Mouse (Mus musculus) kidney, adult 18-20 months (tissue): ENCODE results near the gene Doc2g.
"Not testable (repeated sequence)": the region's sequence is repeated elsewhere in the genome, so short reads cannot be mapped to it uniquely, and the experiment has no call there.

Source experiments
- DNase-seq: peaks from one replicate; pipeline ENCODE4 v3.0.0; 2021

Doc2g gene

DNA sequence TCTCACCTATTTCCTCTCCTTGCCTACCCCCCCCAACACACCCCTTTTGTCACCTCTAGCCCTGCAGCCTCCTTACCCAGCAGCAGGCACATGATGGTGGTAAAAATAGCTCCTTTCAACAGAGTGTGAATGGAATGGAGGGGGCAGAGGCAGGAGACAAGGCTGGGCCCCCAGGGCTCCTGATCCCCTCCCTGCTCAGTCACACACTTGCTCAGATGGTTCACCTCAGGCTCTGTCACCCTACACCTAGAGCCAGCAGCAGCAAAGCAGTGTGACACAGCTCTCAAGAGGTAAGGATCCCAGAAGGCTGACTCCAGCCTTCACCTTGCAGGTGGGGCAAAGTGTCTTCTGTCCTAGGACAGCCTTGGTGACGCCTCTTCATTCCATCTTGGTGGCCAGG, at the start of gene Doc2g:
TSS of gene Doc2g (plus strand) at position 202 of the 400 bp plus-strand sequence.
- no peak for DNase-seq

DNA sequence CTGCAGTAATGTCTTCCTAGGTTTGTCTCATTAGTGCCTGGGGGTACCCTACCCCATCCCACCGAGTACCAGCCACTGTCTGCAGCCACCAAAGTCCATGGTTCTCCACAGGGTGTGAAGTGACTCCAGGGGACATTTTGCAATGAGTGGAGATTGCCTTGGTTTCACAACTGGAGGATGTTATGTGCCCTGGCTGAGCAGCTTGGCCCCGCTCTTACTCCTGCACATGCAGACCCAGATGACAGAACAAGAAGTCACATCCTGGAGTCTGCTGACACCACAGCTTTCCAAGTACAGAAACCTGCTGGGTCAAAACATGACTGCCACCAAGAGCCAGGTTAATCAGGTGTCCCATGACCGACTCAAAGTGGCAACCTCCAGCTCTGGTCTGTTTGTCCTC, 48.1 kb upstream of the Doc2g start:
- DNase-seq = no peak

DNA sequence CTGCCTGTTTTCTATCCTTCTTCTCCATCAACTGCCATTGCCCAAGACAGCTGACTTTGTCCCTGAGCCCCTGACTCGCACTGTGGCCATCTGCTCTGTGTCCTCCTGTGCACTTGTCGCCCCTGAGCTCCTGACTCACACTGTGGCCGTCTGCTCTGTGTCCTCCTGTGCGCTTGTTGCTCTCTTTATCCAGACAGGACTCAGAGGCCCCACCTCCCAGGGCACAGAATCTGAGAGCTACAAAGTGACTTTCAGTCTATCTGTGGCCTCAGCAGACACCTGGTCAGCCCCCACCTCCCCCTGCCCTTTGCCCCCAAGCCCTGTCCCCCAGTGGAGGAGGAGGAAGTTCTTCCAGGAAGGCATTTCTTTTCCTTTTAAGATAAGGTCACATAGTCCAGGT, 47.3 kb upstream of the Doc2g start:
- DNase-seq = no peak

DNA sequence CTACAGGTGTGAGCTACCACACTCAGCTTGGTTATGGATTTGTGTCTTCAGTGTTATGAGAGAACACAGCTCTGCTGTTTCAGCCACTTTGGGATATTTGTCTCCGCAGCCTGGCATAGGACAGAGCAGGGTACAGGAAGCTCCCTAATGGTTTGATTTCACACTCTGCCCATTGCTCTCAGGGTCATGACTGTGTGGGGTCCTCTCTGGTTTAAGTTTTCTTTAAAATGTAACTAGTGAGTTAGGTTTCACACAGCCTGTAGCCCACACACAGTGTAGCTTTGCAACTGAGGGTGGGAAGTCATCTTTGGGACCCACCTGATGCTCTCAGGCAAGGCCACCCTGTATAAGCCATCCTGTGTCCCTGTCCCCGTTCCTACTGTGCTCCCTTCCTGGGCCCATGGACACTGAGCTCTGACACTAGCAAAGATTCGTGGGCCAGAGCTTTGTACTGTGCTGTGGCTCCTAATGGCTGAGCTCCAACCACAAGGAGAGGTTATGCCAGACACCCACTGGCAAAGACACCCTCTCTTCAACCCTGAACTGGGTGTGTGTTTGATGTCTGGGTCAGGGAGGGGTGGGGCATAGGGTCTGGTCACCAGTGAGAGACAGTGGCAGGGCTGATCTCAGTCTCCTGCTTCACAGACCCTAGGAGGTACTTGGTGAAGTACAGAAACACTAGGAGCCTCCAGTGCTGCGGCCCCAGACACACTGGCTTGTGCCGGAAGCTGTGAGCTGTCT, 45.6 kb upstream of the Doc2g start:
- peak; percentile 45 for DNase-seq

DNA sequence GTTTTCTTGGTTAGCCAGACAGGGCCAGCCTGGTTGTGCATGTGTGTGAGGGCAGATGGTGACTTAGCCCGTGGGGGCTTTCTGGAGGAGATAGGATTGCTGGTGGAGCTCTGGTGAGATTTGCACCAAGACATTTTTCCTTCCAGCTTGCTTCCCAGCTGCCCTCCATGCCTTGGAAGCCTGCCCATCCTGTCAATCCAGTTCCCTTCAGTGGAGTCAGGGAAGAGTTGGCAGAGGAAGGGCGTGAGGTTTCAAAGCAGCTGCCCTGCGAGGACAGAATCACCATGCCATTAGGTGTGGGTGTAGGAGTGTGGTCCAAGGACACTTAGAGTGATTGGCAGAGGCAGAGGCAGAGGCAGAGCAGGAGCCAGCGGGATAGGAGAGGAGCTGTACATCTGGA, 44.6 kb upstream of the Doc2g start, which contains the start of gene Aldh3b3:
TSS of gene Aldh3b3 (plus strand) at position 176 of the 400 bp plus-strand sequence.
- no peak for DNase-seq

DNA sequence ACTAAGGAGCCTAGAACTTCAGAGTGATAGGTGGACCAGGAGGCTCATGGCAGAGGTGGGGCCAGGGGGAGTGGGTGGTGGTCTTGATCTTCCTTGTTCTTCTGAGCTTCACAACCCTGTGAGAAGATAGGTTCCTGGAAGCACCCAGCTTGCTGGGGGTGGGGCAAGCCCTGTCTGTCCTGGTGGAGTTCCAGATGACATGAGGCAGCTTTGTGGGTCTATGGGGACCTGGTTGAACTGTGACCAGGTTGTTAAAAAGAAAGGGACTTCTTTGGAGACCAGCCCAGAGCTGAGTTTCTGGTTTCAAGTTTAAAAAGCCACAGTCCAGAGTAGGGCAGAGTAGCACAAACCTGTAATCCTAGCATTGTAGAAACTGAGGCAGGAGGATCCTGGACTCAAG, 44.1 kb upstream of the Doc2g start:
- peak; percentile 62 for DNase-seq

DNA sequence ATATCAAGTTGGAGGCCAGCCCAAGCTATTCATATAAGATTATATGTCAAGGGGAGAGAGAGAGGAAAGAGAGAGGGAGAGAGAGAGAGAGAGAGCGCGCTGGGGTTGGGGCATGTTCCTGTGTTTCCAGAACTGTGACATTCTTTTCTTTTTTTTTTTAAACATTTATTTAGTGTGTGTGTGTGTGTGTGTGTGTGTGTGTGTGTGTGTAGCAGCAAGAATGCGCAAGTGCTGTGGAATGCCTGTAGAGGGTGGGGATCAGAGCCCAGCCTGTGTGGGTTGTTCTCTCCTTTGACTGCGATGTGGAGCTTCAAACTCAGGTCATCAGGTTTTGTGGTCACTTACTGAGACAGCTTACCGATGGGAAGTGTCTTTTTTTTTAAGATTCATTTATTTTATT, 42.9 kb upstream of the Doc2g start:
- DNase-seq = no peak

DNA sequence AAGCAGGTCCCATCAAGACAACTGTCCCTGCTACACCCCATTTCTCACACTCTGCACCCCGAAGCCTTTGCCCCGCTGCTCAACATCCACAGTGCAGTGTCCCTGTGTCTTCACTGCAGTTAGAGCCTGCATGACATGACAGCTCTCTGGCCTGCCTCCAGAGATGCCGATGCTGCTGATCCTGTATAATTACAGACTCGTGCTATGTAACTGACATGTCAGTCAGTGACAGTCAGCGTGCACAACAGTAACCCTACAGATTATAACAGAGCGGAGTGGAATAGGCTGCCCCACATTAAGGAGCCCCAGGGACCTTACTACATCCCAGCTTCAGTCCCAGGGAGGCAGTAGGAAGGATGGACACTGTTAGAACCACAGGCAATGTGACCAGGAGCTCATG, 41.3 kb upstream of the Doc2g start:
- DNase-seq = not testable (repeated sequence)

DNA sequence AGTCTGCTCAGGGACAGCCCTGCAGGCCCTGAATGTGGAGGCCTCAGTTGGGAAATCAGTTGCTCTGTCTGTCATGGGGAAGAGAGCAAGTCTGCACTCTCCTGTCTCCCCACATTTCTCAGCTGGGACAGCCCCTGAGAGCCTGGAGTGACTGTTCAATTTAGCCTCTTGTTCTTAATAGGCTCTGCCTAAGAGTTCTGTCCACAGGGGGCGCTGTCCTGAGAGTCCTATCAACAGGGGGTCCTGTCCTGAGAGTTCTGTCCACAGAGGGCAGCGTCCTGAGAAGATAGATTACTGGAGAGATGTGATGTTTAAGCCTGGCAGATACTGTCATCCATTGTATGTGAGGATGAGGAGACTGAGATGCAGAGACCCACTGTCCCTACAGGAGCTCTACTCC, 40.6 kb upstream of the Doc2g start:
- DNase-seq = no peak

DNA sequence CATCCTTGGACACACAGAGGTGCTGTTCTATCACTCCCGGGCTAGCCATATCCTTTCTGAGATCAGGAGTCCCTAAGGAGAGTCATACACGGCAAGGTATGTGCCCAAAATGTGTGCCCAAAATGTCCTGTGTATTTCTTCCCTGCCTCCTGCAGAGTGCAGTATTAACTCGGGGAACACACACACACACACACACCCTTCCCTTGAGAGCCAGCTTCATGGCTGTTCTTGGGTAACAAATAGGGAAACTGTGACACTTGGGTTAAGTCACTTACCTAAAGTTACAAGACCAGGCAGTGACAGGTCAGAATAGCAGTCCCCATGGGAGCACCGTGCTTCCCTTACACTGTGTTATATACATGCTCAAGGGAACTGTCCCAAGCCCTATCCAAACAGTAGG, 39.1 kb upstream of the Doc2g start:
- DNase-seq = no peak

DNA sequence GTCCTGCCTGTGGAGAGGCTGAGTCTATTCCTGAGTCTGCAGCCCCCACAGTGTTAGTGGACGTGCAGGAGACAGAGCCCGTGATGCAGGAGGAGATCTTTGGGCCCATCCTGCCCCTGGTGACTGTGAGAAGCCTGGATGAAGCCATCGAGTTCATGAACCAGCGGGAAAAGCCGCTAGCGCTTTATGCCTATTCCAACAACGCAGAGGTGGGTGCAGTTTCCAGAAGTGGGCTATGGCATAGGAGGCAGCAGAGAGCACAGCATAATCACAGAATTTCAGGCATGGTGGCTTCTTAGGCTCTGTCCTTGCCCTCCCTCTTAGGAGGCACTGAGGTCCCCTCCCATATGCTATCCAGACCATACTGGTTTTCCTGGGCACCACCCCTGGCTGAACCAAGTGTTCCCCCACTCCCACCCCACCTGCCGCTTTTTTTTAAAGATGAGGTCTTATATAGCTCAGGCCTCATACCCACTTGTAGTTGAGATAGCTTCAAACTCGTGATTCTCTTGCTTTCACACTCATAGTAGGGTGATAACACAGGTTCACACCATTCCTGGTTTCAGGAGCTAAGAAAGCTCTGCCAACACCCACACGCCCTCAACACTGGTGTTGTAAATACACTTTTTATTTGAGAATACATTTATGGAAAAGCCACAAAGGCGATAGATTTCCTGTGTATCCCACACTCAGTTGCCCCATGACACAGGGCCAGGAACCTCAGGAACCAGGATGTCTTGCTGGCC, 36.6 kb upstream of the Doc2g start:
- DNase-seq = no peak

DNA sequence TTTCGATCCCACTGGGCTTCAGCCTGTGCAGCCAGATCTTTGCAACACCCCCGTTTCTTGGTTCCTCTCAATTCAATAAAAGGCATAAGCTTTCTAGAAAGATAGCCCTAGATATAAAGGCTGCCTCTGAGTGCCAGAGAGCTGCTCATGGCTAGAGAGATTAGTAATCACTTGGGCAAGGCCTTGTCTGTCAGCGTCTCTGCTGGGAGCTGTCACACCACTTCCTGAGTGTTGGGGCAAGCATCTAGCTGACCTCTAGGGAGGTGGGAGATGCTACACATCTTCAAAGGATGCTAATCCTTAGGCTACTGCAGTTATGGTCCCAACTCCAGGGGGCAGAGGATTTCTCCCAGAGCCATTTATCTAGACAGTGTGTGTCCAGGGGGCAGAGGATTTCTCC, 35.9 kb upstream of the Doc2g start:
- DNase-seq = no peak

DNA sequence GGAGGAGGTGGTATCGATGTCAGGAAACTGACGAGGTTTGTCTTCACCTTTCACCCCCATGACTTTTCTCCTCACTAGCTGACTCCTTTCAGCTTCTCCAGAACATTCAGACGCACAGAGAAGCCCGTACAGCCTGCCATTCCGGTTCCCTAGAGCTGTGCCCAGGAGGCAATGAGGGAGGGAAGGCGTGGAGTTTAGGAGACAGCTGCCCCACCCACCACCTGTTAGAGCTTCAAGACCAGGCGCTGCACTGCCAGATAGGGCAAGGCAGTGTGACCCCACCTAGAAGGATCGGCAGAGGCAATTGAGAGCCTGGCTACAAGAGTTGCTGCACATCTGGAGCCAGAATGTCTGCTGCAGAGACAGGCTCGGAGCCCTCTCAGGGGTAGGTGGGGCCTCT, 30.9 kb upstream of the Doc2g start, which contains the start of gene Aldh3b2:
TSS of gene Aldh3b2 (plus strand) at position 100 of the 400 bp plus-strand sequence.
- no peak for DNase-seq

DNA sequence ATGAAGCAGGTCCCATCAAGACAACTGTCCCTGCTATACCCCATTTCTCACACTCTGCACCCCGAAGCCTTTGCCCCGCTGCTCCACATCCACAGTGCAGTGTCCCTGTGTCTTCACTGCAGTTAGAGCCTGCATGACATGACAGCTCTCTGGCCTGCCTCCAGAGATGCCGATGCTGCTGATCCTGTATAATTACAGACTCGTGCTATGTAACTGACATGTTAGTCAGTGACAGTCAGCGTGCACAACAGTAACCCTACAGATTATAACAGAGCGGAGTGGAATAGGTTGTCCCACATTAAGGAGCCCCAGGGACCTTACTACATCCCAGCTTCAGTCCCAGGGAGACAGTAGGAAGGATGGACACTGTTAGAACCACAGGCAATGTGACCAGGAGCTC, 28.5 kb upstream of the Doc2g start:
- DNase-seq = not testable (repeated sequence)

DNA sequence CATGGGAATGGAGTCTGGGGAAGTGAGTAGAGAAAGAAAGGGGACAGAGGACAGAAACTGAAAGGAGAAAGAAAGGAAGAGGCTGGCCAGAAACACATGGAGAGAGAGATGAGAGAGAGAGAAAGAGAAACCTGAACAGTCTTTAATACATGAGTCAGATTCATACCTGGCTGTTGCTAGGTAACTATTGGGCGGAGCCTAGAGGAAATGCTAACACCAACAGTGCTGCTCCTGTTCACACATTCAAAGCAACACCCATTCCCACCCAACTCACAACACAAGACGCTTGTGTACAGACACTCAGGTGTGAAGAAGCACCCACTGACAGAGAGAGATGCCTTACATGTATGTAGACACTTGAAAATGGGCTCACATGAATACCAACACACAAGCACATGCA, 27.2 kb upstream of the Doc2g start:
- DNase-seq = no peak

DNA sequence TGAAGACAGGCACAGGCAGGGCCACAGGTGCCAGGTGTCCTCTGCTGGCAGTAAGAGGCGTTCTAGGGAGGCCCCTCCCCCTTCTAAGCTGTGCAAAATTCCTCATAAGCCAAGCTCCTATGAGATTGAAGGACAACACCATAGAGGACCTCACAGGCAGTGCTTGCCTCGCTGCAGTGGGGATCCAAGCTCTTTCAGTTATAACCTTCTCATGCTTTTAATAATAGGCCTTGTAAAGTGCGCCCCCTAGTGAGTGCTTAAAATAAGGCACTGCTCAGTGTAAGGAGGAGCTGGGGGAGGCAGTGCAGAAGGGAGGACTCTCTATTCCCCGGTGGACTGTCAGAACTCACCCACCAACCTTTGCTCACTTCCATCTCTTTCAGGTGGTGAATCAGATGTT, 22.8 kb upstream of the Doc2g start:
- DNase-seq = peak; percentile 81

DNA sequence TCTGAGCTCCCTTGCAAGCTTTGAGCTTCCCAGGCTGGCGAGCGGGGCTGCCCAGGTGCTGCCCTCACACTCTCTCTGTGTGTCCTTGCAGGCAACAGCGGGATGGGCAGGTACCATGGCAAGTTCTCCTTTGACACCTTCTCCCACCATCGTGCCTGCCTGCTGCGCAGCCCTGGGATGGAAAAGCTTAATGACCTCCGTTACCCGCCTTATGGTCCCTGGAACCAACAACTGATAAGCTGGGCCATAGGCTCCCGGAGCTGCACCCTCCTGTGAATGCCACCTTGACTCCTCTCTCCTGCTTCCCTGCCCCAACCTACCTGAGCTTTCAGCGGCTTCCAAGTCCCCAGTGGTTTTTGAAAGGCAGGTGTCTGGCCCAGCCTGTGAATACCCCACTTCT, 22.2 kb upstream of the Doc2g start:
- DNase-seq = no peak

DNA sequence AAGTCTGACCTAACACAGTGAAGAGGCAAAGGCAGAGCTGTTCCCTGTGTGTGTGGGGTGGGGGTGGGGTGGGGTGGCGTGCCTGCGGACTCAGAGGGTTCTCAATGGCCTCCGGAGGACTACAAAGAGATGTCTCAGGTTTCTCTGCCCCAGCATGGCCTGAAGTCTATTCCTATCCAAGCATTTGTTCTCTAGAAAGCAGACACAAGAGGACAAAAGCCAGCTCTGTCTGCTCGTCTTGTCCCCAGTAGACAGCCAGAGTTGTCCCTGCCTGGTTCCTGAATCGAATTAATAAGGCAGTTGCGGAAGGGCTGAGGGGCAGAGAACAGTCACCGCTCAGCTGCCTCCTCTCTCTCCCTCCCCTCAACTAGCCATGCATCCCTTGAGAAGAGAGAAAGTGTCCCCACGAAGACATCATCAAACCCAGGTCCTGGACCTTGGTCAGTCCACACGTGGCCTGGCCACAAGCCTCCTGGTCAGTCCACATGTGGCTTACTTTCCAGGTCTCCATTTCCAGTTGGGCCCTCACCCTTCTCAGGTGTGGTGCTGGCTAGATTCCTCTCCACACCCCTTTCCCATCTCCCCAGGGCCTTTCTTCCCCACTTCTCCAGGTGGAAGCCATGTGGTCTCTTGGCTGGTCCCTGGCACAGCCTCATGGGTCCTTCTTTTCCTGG, 19.4 kb upstream of the Doc2g start:
- peak; percentile 39 for DNase-seq

DNA sequence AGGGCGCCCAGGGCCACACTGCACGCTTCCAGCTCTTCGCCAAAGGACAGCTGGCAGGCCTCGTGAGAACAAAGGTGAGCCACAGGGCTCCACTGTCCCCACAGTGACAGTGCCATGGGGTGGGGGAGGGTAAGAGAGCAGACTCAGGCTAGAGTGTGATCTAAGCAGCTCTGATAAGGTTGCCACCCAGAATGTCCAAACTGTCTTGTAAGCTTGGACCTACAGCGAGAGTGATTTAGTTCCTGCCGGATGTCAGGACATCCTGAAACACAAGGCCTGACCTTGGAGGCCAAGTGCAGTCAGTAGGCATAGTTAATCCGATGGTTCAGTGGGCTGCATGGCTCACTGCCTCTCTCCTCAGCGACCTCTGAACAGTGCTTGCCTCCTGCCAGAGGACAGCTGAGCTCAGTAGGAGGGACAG, 17.8 kb upstream of the Doc2g start:
- peak; percentile 84 for DNase-seq

DNA sequence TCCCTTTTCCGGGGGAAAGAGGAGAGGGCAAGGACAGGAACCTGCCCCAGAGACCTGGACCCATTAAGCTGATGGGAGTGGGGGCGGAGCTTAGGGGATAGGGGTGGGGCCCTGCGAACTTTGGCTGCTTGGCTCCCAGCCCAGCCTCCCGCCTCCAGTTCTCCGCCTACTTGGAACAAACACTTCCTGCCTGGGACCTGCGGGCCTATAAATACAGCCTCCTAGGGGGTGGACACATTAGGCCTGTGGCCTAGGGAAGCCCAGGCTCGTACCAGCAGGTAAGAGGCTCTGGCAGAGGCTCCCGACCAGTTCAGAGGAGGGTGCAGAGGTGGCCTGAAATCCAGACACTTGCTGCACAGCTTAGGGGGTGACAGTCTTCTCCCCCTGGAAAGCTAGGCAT, 16.8 kb upstream of the Doc2g start, which contains the start of gene Acy3:
TSS of gene Acy3 (plus strand) at position 237 of the 400 bp plus-strand sequence.
- peak; percentile 95 for DNase-seq

DNA sequence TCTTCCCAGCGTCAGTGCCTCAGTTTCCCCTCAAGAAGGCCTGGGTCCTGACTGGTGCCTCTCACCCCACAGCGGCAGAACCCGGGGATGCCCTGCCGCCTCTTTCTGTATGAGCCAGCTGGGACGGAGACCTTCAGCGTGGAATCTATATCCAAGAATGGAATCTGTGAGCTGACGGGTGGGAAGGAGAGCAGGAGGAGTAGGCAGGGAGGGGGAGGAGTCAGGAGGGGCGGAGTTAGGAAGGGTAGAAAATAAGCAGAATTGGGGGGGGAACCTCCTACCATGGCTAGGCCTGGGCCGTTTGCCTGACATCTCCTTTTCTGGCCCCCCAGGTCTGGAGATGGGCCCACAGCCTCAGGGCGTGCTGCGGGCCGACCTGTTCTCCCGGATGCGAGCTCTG, 15.0 kb upstream of the Doc2g start:
- peak; percentile 18 for DNase-seq

DNA sequence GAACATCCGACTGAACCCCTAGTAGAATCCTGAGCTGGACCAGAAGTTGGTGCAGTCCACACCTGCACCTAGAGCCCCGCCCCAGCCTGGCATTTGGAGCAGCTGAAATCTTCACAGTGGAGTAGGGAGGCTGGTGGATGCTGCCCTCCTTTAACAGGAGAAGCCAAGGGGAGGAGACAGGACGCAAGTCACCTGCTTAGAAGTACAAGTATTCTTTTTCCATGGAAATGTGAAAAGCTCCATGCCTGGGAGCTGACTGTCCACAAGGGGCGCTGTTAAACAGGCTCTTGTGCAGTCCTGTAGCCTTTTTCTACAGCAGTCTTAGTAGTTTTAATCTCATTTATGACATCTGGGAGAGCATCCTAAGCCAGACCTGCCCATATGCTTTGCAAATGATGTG, 14.4 kb upstream of the Doc2g start:
- DNase-seq = peak; percentile 14

DNA sequence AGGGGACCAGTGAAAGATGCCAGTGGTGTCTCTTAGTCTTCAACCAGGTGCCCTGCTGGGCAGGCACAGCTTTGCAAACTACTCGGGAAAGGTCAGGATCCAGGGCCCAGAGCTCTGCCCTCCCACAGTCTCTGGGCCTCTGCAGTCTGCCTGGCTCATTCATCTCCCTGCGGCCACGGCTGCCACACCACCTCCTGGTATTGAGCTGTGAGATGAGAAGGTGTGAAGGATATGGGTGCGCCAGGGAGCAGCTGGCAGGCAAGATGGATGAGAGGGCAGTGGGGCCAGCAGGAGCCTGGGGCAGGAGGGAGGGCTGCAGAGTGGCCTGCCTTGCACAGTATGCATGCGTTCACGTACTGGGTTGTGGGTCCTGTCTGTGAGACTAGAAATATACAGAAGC, 12.3 kb upstream of the Doc2g start:
- peak; percentile 16 for DNase-seq

DNA sequence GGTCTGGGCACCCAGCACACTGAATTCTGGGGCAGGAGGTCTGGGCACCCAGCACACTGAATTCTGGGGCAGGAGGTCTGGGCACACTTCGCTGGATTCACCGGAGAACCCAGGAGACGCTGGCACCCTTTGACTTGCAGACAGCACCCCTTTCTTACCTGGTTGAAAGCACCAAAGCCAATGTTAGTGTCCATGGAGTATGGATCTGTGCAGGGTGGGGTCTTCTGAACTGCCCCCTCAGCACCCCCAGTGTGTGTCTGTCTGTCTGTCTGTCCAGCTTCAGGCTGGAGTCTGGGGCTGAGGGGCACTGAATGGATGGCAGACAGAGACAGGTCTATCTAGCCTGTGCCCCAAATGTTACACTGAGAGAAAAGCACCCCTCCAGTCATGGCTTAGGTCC, 11.6 kb upstream of the Doc2g start:
- DNase-seq = peak; percentile 29
